Mouse (Mus musculus) intestine, embryonic 16.5 days (tissue): ENCODE results near the gene Gm1123. TPM values are rescaled to one million over a fixed set of nuclear protein-coding genes. Genes with fewer than 3 reads are reported as not detected.

Experiments
- ATAC-seq: fragments of 200-750 bp; cut with Nextera tagmentation; 2 replicates; pipeline ENCODE4 v1.8.0; 2017; ENCODE audit warnings: moderate TSS enrichment, moderate library complexity
- H3K27ac ChIP-seq: fragments of 300-500 bp; sonication (generic); 2 replicates; pipeline ENCODE4 v1.5.1; 2014; ENCODE audit warnings: mild to moderate bottlenecking, low read length
- H3K27me3 ChIP-seq: fragments of 300-500 bp; sonication (generic); replicated peaks from 2 replicates; pipeline ENCODE4 v1.6.1; 2014; ENCODE audit warnings: low read length, control low read depth, mixed read lengths; ENCODE audit not compliant: control insufficient read depth, insufficient read depth
- H3K36me3 ChIP-seq: fragments of 300-500 bp; sonication (generic); 2 replicates; pipeline ENCODE4 v1.6.1; 2014; ENCODE audit warnings: low read length, control low read depth; ENCODE audit not compliant: control insufficient read depth, insufficient read depth
- H3K4me1 ChIP-seq: fragments of 300-500 bp; sonication (generic); 2 replicates; pipeline ENCODE4 v1.6.1; 2014; ENCODE audit warnings: low read length, control low read depth, mixed read lengths; ENCODE audit not compliant: control insufficient read depth, insufficient read depth
- H3K4me2 ChIP-seq: fragments of 300-500 bp; sonication (generic); 2 replicates; pipeline ENCODE4 v1.6.1; 2014; ENCODE audit warnings: low read depth, low read length, control low read depth
- H3K4me3 ChIP-seq: fragments of 300-500 bp; sonication (generic); 2 replicates; pipeline ENCODE4 v1.5.1; 2014; ENCODE audit warnings: mild to moderate bottlenecking, low read length
- H3K9ac ChIP-seq: fragments of 300-500 bp; sonication (generic); 2 replicates; pipeline ENCODE4 v1.6.1; 2014; ENCODE audit warnings: low read depth, low read length
- H3K9me3 ChIP-seq: fragments of 300-500 bp; sonication (generic); 2 replicates; pipeline ENCODE4 v1.6.1; 2016; ENCODE audit warnings: low read length, control low read depth; ENCODE audit not compliant: control insufficient read depth
- WGBS: fragments of 180-500 bp; shearing (Covaris S2); extraction: QIAGEN DNeasy Blood & Tissue Kit; methylation state at CpG from one replicate; pipeline ENCODE4 v1.1.7; 2014; 5-methylcytosine and 5-hydroxymethylcytosine counted together
- polyA plus RNA-seq: library from polyadenylated mRNA; unstranded; fragments of >200 nt; fragmentation: Nextera tagmentation; extraction: Ambion mirVana; gene quantifications from 2 replicates; pipeline ENCODE4 v1.2.1, GENCODE M21; 2015

Gm1123 gene
- polyA plus RNA-seq, 1 experiment from 2014 or later, result 33.1 TPM

GRCm38 (mm10) chr9:99016759-99017158 is 18.8 kb downstream of the Gm1123 start:
- no peak overlapping the region for H3K9ac ChIP-seq
- no peaks in the 10 kb centered on the region for H3K36me3 ChIP-seq
- no peak overlapping the region for H3K4me2 ChIP-seq
- ATAC-seq, result no peak
- 63% methylated on average over 3 of the region's 3 CpGs for WGBS
- H3K4me1 ChIP-seq, result no peaks in the 10 kb centered on the region
- H3K27ac ChIP-seq, result no peak overlapping the region
- H3K4me3 ChIP-seq, result no peak overlapping the region
- no peaks in the 10 kb centered on the region for H3K9me3 ChIP-seq
- H3K27me3 ChIP-seq, result no peaks in the 10 kb centered on the region

GRCm38 (mm10) chr9:99016301-99016700 is 19.2 kb downstream of the Gm1123 start:
- Histone ChIP-seq H3K4me1 (no peaks in the 10 kb centered on the region), H3K36me3 (no peaks in the 10 kb centered on the region), H3K4me3 (no peak overlapping the region), H3K9me3 (no peaks in the 10 kb centered on the region), H3K4me2 (no peak overlapping the region), H3K9ac (no peak overlapping the region), H3K27me3 (no peaks in the 10 kb centered on the region), H3K27ac (no peak overlapping the region)
- no peak for ATAC-seq
- 62% methylated on average over 3 of the region's 3 CpGs for WGBS

- Histone ChIP-seq H3K4me1 (no peaks in the 10 kb centered on the region), H3K9me3 (no peaks in the 10 kb centered on the region), H3K4me2 (no peak overlapping the region), H3K4me3 (no peak overlapping the region), H3K27ac (no peak overlapping the region), H3K9ac (no peak overlapping the region), H3K36me3 (no peaks in the 10 kb centered on the region), H3K27me3 (no peaks in the 10 kb centered on the region)
- no peak for ATAC-seq
- WGBS, result 79% methylated on average over 3 of the region's 3 CpGs
These were observed 25.7 kb downstream of the Gm1123 start for GRCm38 (mm10) chr9:99009898-99010199.

- H3K9ac ChIP-seq, result no peak overlapping the region
- H3K4me2 ChIP-seq, result no peak overlapping the region
- no peaks in the 10 kb centered on the region for H3K9me3 ChIP-seq
- H3K27me3 ChIP-seq, result no peaks in the 10 kb centered on the region
- H3K36me3 ChIP-seq, result no peaks in the 10 kb centered on the region
- ATAC-seq, result no peak
- 70% methylated on average over 12 of the region's 12 CpGs for WGBS
- no peaks in the 10 kb centered on the region for H3K4me1 ChIP-seq
- no peak overlapping the region for H3K4me3 ChIP-seq
- no peak overlapping the region for H3K27ac ChIP-seq
These were observed 26.2 kb downstream of the Gm1123 start for GRCm38 (mm10) chr9:99009069-99009897.

- Histone ChIP-seq H3K27ac (no peak overlapping the region), H3K36me3 (no peaks in the 10 kb centered on the region), H3K9me3 (no peaks in the 10 kb centered on the region), H3K27me3 (no peaks in the 10 kb centered on the region), H3K4me1 (no peaks in the 10 kb centered on the region), H3K4me3 (no peak overlapping the region), H3K9ac (no peak overlapping the region), H3K4me2 (no peak overlapping the region)
- 88% methylated on average over 6 of the region's 6 CpGs for WGBS
- ATAC-seq, result no peak
These were observed 34.2 kb downstream of the Gm1123 start for GRCm38 (mm10) chr9:99001326-99001725.

GRCm38 (mm10) chr9:98999881-99000339 is 35.6 kb downstream of the Gm1123 start:
- no peak for ATAC-seq
- Histone ChIP-seq H3K27ac (no peak overlapping the region), H3K27me3 (no peaks in the 10 kb centered on the region), H3K4me1 (no peaks in the 10 kb centered on the region), H3K9me3 (no peaks in the 10 kb centered on the region), H3K36me3 (no peaks in the 10 kb centered on the region), H3K4me2 (no peak overlapping the region), H3K4me3 (no peak overlapping the region), H3K9ac (no peak overlapping the region)
- 78% methylated on average over 9 of the region's 9 CpGs for WGBS

GRCm38 (mm10) chr9:98994103-98994502 is 41.4 kb downstream of the Gm1123 start:
- Histone ChIP-seq H3K4me1 (no peaks in the 10 kb centered on the region), H3K4me3 (no peak overlapping the region), H3K27me3 (no peaks in the 10 kb centered on the region), H3K9me3 (no peaks in the 10 kb centered on the region), H3K27ac (no peak overlapping the region), H3K9ac (no peak overlapping the region), H3K36me3 (no peaks in the 10 kb centered on the region), H3K4me2 (no peak overlapping the region)
- no peak for ATAC-seq
- WGBS, result 90% methylated on average over 4 of the region's 4 CpGs

- Histone ChIP-seq H3K4me2 (peak overlapping the region; percentile 89), H3K27ac (no peak overlapping the region), H3K36me3 (no peaks in the 10 kb centered on the region), H3K9ac (peak overlapping the region; percentile 81; the same call in 1 of the 2 replicates), H3K4me1 (peaks cover 4% of the 10 kb centered on the region; the same call in 1 of the 2 replicates), H3K4me3 (peak overlapping the region; percentile 86), H3K27me3 (no peaks in the 10 kb centered on the region), H3K9me3 (no peaks in the 10 kb centered on the region)
- ATAC-seq, result no peak
- 43% methylated on average over 9 of the region's 9 CpGs for WGBS
These were observed 48.4 kb downstream of the Gm1123 start for GRCm38 (mm10) chr9:98987131-98987530.

GRCm38 (mm10) chr9:98986476-98987096 is 48.9 kb downstream of the Gm1123 start:
- WGBS, result under 1% methylated on average over 44 of the region's 50 CpGs
- Histone ChIP-seq H3K4me1 (peaks cover 4% of the 10 kb centered on the region; the same call in 1 of the 2 replicates), H3K9ac (peak overlapping the region; percentile 81), H3K9me3 (no peaks in the 10 kb centered on the region), H3K4me3 (peak overlapping the region; percentile 86), H3K27me3 (no peaks in the 10 kb centered on the region), H3K4me2 (peak overlapping the region; percentile 89), H3K36me3 (no peaks in the 10 kb centered on the region), H3K27ac (no peak overlapping the region)
- peak; percentile 54 for ATAC-seq
